Mouse (Mus musculus): ENCODE data around the gene Ehd2. TPM values are rescaled to one million over a fixed set of nuclear protein-coding genes. Genes with fewer than 3 reads are reported as not detected.

Ehd2 gene
- polyA plus RNA-seq, 1 experiment from 2014 or later: 5.6 TPM

GRCm38 (mm10) chr7:16005020-16005419 is 37.7 kb upstream of the Ehd2 start:
- Histone ChIP-seq H3K4me2 (ENCODE audit: low read depth, low read length) (no peak overlapping the region), H3K36me3 (ENCODE audit: control insufficient read depth, insufficient read depth) (no peaks in the 10 kb centered on the region; the same call in 1 of the 2 replicates), H3K4me3 (ENCODE audit: low read depth, low read length) (no peak overlapping the region), H3K9ac (ENCODE audit: low read depth, low read length) (no peak overlapping the region), H3K4me1 (ENCODE audit: control insufficient read depth, low read depth, low read length) (peaks cover 17% of the 10 kb centered on the region), H3K9me3 (replicated peaks; ENCODE audit: control insufficient read depth, low read length) (no peaks in the 10 kb centered on the region), H3K27ac (ENCODE audit: low read length) (no peak overlapping the region), H3K27me3 (ENCODE audit: control insufficient read depth, insufficient read depth, low read depth, low read length) (no peaks in the 10 kb centered on the region)
- no peak for ATAC-seq (ENCODE audit: low read depth)
- WGBS (ENCODE audit: insufficient replicate concordance): 78% methylated on average over 3 of the region's 3 CpGs

GRCm38 (mm10) chr7:16004177-16004856 is 37.0 kb upstream of the Ehd2 start:
- Histone ChIP-seq H3K27ac (ENCODE audit: low read length) (no peak overlapping the region), H3K4me1 (ENCODE audit: control insufficient read depth, low read depth, low read length) (peaks cover 17% of the 10 kb centered on the region), H3K9me3 (replicated peaks; ENCODE audit: control insufficient read depth, low read length) (no peaks in the 10 kb centered on the region), H3K4me3 (ENCODE audit: low read depth, low read length) (no peak overlapping the region), H3K27me3 (ENCODE audit: control insufficient read depth, insufficient read depth, low read depth, low read length) (no peaks in the 10 kb centered on the region), H3K4me2 (ENCODE audit: low read depth, low read length) (no peak overlapping the region), H3K9ac (ENCODE audit: low read depth, low read length) (no peak overlapping the region), H3K36me3 (ENCODE audit: control insufficient read depth, insufficient read depth) (no peaks in the 10 kb centered on the region; the same call in 1 of the 2 replicates)
- 75% methylated on average over 12 of the region's 12 CpGs for WGBS (ENCODE audit: insufficient replicate concordance)
- ATAC-seq (ENCODE audit: low read depth): no peak

GRCm38 (mm10) chr7:16003032-16003431 is 35.7 kb upstream of the Ehd2 start:
- ATAC-seq (ENCODE audit: low read depth): peak; percentile 16; the same call in 1 of the 2 replicates
- WGBS (ENCODE audit: insufficient replicate concordance): 35% methylated on average over 4 of the region's 4 CpGs
- no peaks in the 10 kb centered on the region for H3K9me3 ChIP-seq (replicated peaks; ENCODE audit: control insufficient read depth, low read length)

GRCm38 (mm10) chr7:16002171-16002570 is 34.8 kb upstream of the Ehd2 start:
- Histone ChIP-seq H3K36me3 (ENCODE audit: control insufficient read depth, insufficient read depth) (no peaks in the 10 kb centered on the region; the same call in 1 of the 2 replicates), H3K27ac (ENCODE audit: low read length) (no peak overlapping the region), H3K4me3 (ENCODE audit: low read depth, low read length) (no peak overlapping the region), H3K4me1 (ENCODE audit: control insufficient read depth, low read depth, low read length) (peaks cover 17% of the 10 kb centered on the region), H3K9ac (ENCODE audit: low read depth, low read length) (no peak overlapping the region), H3K27me3 (ENCODE audit: control insufficient read depth, insufficient read depth, low read depth, low read length) (no peaks in the 10 kb centered on the region), H3K4me2 (ENCODE audit: low read depth, low read length) (no peak overlapping the region), H3K9me3 (replicated peaks; ENCODE audit: control insufficient read depth, low read length) (no peaks in the 10 kb centered on the region)
- ATAC-seq (ENCODE audit: low read depth): 0 out of 2 replicates have a peak, but pooled peaks have one; percentile 19
- WGBS (ENCODE audit: insufficient replicate concordance): 47% methylated on average over 5 of the region's 5 CpGs

More at GRCm38 (mm10) chr7:16003032-16003431, 35.7 kb upstream of the Ehd2 start:
- Histone ChIP-seq H3K4me1 (ENCODE audit: control insufficient read depth, low read depth, low read length) (peaks cover 17% of the 10 kb centered on the region), H3K27me3 (ENCODE audit: control insufficient read depth, insufficient read depth, low read depth, low read length) (no peaks in the 10 kb centered on the region), H3K27ac (ENCODE audit: low read length) (no peak overlapping the region; the same call in 1 of the 2 replicates), H3K4me3 (ENCODE audit: low read depth, low read length) (no peak overlapping the region), H3K4me2 (ENCODE audit: low read depth, low read length) (no peak overlapping the region), H3K9ac (ENCODE audit: low read depth, low read length) (no peak overlapping the region), H3K36me3 (ENCODE audit: control insufficient read depth, insufficient read depth) (no peaks in the 10 kb centered on the region; the same call in 1 of the 2 replicates)

GRCm38 (mm10) chr7:16001691-16002090 is 34.3 kb upstream of the Ehd2 start:
- WGBS (ENCODE audit: insufficient replicate concordance): 60% methylated on average over 1 of the region's 1 CpGs
- ATAC-seq (ENCODE audit: low read depth): no peak
- no peaks in the 10 kb centered on the region for H3K27me3 ChIP-seq (ENCODE audit: control insufficient read depth, insufficient read depth, low read depth, low read length)
- H3K27ac ChIP-seq (ENCODE audit: low read length): no peak overlapping the region
- no peak overlapping the region for H3K4me2 ChIP-seq (ENCODE audit: low read depth, low read length)
- no peaks in the 10 kb centered on the region; the same call in 1 of the 2 replicates for H3K36me3 ChIP-seq (ENCODE audit: control insufficient read depth, insufficient read depth)
- peaks cover 17% of the 10 kb centered on the region for H3K4me1 ChIP-seq (ENCODE audit: control insufficient read depth, low read depth, low read length)
- no peak overlapping the region for H3K9ac ChIP-seq (ENCODE audit: low read depth, low read length)
- no peaks in the 10 kb centered on the region for H3K9me3 ChIP-seq (replicated peaks; ENCODE audit: control insufficient read depth, low read length)
- H3K4me3 ChIP-seq (ENCODE audit: low read depth, low read length): no peak overlapping the region

GRCm38 (mm10) chr7:15993789-15994188 is 26.4 kb upstream of the Ehd2 start:
- no peaks in the 10 kb centered on the region for H3K9me3 ChIP-seq (replicated peaks; ENCODE audit: control insufficient read depth, low read length)
- no peak overlapping the region for H3K4me3 ChIP-seq (ENCODE audit: low read depth, low read length)
- no peak overlapping the region for H3K9ac ChIP-seq (ENCODE audit: low read depth, low read length)
- no peaks in the 10 kb centered on the region for H3K4me1 ChIP-seq (ENCODE audit: control insufficient read depth, low read depth, low read length)
- WGBS (ENCODE audit: insufficient replicate concordance): 73% methylated on average over 4 of the region's 4 CpGs
- H3K27me3 ChIP-seq (ENCODE audit: control insufficient read depth, insufficient read depth, low read depth, low read length): no peaks in the 10 kb centered on the region
- H3K27ac ChIP-seq (ENCODE audit: low read length): no peak overlapping the region
- ATAC-seq (ENCODE audit: low read depth): no peak
- H3K36me3 ChIP-seq (ENCODE audit: control insufficient read depth, insufficient read depth): no peaks in the 10 kb centered on the region
- no peak overlapping the region for H3K4me2 ChIP-seq (ENCODE audit: low read depth, low read length)

- 54% methylated on average over 3 of the region's 3 CpGs for WGBS (ENCODE audit: insufficient replicate concordance)
- no peak overlapping the region for H3K4me2 ChIP-seq (ENCODE audit: low read depth, low read length)
- H3K4me3 ChIP-seq (ENCODE audit: low read depth, low read length): no peak overlapping the region
- H3K27me3 ChIP-seq (ENCODE audit: control insufficient read depth, insufficient read depth, low read depth, low read length): no peaks in the 10 kb centered on the region
- 0 out of 2 replicates have a peak, but pooled peaks have one; percentile 16 for ATAC-seq (ENCODE audit: low read depth)
- H3K27ac ChIP-seq (ENCODE audit: low read length): no peak overlapping the region
- no peaks in the 10 kb centered on the region for H3K4me1 ChIP-seq (ENCODE audit: control insufficient read depth, low read depth, low read length)
- H3K36me3 ChIP-seq (ENCODE audit: control insufficient read depth, insufficient read depth): peaks cover 4% of the 10 kb centered on the region
- no peaks in the 10 kb centered on the region for H3K9me3 ChIP-seq (replicated peaks; ENCODE audit: control insufficient read depth, low read length)
- H3K9ac ChIP-seq (ENCODE audit: low read depth, low read length): no peak overlapping the region
Measured at GRCm38 (mm10) chr7:15993152-15993551, 25.8 kb upstream of the Ehd2 start.

DNA sequence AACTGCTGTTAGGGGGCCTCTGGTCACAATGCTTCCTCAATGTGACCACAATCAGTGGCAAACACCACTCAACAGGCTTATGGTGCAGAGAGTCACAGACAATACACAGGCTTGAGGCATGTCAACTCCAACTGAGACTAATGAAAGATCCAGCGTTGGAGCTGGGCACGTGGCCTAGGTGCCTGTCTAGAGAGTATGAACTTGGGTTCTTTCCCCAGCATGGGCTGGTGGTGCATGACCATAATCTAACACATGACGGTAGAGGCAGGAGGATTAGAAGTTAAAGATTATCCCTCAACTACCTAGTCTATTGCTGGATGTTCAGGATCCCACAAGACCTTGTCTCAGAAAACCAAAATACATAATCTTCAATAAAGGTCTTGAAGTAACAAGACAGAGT is 24.4 kb upstream of the Ehd2 start:
- no peak overlapping the region for H3K9ac ChIP-seq (ENCODE audit: low read depth, low read length)
- H3K4me2 ChIP-seq (ENCODE audit: low read depth, low read length): no peak overlapping the region
- no peak overlapping the region for H3K4me3 ChIP-seq (ENCODE audit: low read depth, low read length)
- H3K36me3 ChIP-seq (ENCODE audit: control insufficient read depth, insufficient read depth): peaks cover 14% of the 10 kb centered on the region
- H3K4me1 ChIP-seq (ENCODE audit: control insufficient read depth, low read depth, low read length): no peaks in the 10 kb centered on the region
- H3K27me3 ChIP-seq (ENCODE audit: control insufficient read depth, insufficient read depth, low read depth, low read length): no peaks in the 10 kb centered on the region
- no peak overlapping the region for H3K27ac ChIP-seq (ENCODE audit: low read length)
- no peak for ATAC-seq (ENCODE audit: low read depth)
- H3K9me3 ChIP-seq (replicated peaks; ENCODE audit: control insufficient read depth, low read length): no peaks in the 10 kb centered on the region
- WGBS (ENCODE audit: insufficient replicate concordance): 52% methylated on average over 3 of the region's 3 CpGs

- no peak; the same call in 1 of the 2 replicates for ATAC-seq (ENCODE audit: low read depth)
- H3K4me3 ChIP-seq (ENCODE audit: low read depth, low read length): no peak overlapping the region
- no peak overlapping the region for H3K9ac ChIP-seq (ENCODE audit: low read depth, low read length)
- no peaks in the 10 kb centered on the region for H3K27me3 ChIP-seq (ENCODE audit: control insufficient read depth, insufficient read depth, low read depth, low read length)
- 77% methylated on average over 16 of the region's 16 CpGs for WGBS (ENCODE audit: insufficient replicate concordance)
- peaks cover 14% of the 10 kb centered on the region for H3K36me3 ChIP-seq (ENCODE audit: control insufficient read depth, insufficient read depth)
- no peak overlapping the region for H3K4me2 ChIP-seq (ENCODE audit: low read depth, low read length)
- H3K9me3 ChIP-seq (replicated peaks; ENCODE audit: control insufficient read depth, low read length): no peaks in the 10 kb centered on the region
- no peak overlapping the region for H3K27ac ChIP-seq (ENCODE audit: low read length)
- H3K4me1 ChIP-seq (ENCODE audit: control insufficient read depth, low read depth, low read length): no peaks in the 10 kb centered on the region; the same call in none of the 2 replicates
Measured at GRCm38 (mm10) chr7:15987661-15988356, 20.4 kb upstream of the Ehd2 start.
